Mouse (Mus musculus): ENCODE data around the gene Olfr148. TPM values are rescaled to one million over a fixed set of nuclear protein-coding genes. Genes with fewer than 3 reads are reported as not detected.

Olfr148 gene
- total RNA-seq (2018; cell fraction: chromatin; rRNA removed) = not detected
- not detected for total RNA-seq (2018; cell fraction: cytosol; rRNA removed)
- not detected for total RNA-seq (2018; cell fraction: nucleus; rRNA removed)
- polyA plus RNA-seq (2018) = not detected in 3 replicates

GRCm38 (mm10) chr9:39610355-39610754, at the start of gene Olfr148:
TSS of gene Olfr148 (plus strand) at chr9:39610655.
- Histone ChIP-seq H3K36me3 (ENCODE audit: inconsistent target) (no peaks in the 10 kb centered on the region), H3K79me2 (ENCODE audit: inconsistent target) (no peaks in the 10 kb centered on the region), H3K27ac (no peak within 1 kb of the TSS), H3K4me3 (ENCODE audit: inconsistent target) (no peak within 1 kb of the TSS)
- 90% methylated on average over 3 of the region's 3 CpGs for WGBS (ENCODE audit: missing documents)

- WGBS (ENCODE audit: missing documents) = 82% methylated on average over 3 of the region's 3 CpGs
- Histone ChIP-seq H3K79me2 (ENCODE audit: inconsistent target) (no peaks in the 10 kb centered on the region), H3K4me3 (ENCODE audit: inconsistent target) (no peak within 1 kb of the TSS)
These were observed 35.0 kb upstream of the Olfr148 start, which contains the start of gene Olfr959 for GRCm38 (mm10) chr9:39575469-39575868. TSS of gene Olfr959 (minus strand) at chr9:39575569.

GRCm38 (mm10) chr9:39577050-39577449, 33.4 kb upstream of the Olfr148 start:
- Histone ChIP-seq H3K36me3 (ENCODE audit: inconsistent target) (no peaks in the 10 kb centered on the region), H3K27ac (no peak overlapping the region), H3K4me3 (ENCODE audit: inconsistent target) (no peak overlapping the region), H3K79me2 (ENCODE audit: inconsistent target) (no peaks in the 10 kb centered on the region)
- WGBS (ENCODE audit: missing documents) = 86% methylated on average over 5 of the region's 5 CpGs

More at GRCm38 (mm10) chr9:39575469-39575868, 35.0 kb upstream of the Olfr148 start, which contains the start of gene Olfr959:
- Histone ChIP-seq H3K36me3 (ENCODE audit: inconsistent target) (no peaks in the 10 kb centered on the region), H3K27ac (no peak within 1 kb of the TSS)

GRCm38 (mm10) chr9:39602536-39603332, 7.7 kb upstream of the Olfr148 start:
- no peaks in the 10 kb centered on the region for H3K79me2 ChIP-seq (ENCODE audit: inconsistent target)
- WGBS (ENCODE audit: missing documents) = 2% methylated on average over 16 of the region's 19 CpGs
- no peaks in the 10 kb centered on the region for H3K36me3 ChIP-seq (ENCODE audit: inconsistent target)
- no peak overlapping the region for H3K4me3 ChIP-seq (ENCODE audit: inconsistent target)
- no peak overlapping the region for H3K27ac ChIP-seq

- Histone ChIP-seq H3K36me3 (ENCODE audit: inconsistent target) (no peaks in the 10 kb centered on the region), H3K27ac (no peak overlapping the region), H3K79me2 (ENCODE audit: inconsistent target) (no peaks in the 10 kb centered on the region), H3K4me3 (ENCODE audit: inconsistent target) (no peak overlapping the region)
- 11% methylated on average over 9 of the region's 9 CpGs for WGBS (ENCODE audit: missing documents)
These were observed 7.1 kb upstream of the Olfr148 start for GRCm38 (mm10) chr9:39603333-39603845.

GRCm38 (mm10) chr9:39603999-39604453, 6.4 kb upstream of the Olfr148 start, which contains the start of gene AW551984:
TSS of gene AW551984 (minus strand) at chr9:39604403.
- Histone ChIP-seq H3K27ac (no peak within 1 kb of the TSS), H3K36me3 (ENCODE audit: inconsistent target) (no peaks in the 10 kb centered on the region), H3K4me3 (ENCODE audit: inconsistent target) (no peak within 1 kb of the TSS), H3K79me2 (ENCODE audit: inconsistent target) (no peaks in the 10 kb centered on the region)
- 4% methylated on average over 8 of the region's 8 CpGs for WGBS (ENCODE audit: missing documents)

- no peaks in the 10 kb centered on the region for H3K79me2 ChIP-seq (ENCODE audit: inconsistent target)
- no peak overlapping the region for H3K4me3 ChIP-seq (ENCODE audit: inconsistent target)
- no peak overlapping the region for H3K27ac ChIP-seq
- no peaks in the 10 kb centered on the region for H3K36me3 ChIP-seq (ENCODE audit: inconsistent target)
These were observed 2.0 kb upstream of the Olfr148 start for GRCm38 (mm10) chr9:39608497-39608896.

GRCm38 (mm10) chr9:39611953-39612352, 1.5 kb downstream of the Olfr148 start:
- Histone ChIP-seq H3K27ac (no peak overlapping the region), H3K4me3 (ENCODE audit: inconsistent target) (no peak overlapping the region), H3K79me2 (ENCODE audit: inconsistent target) (no peaks in the 10 kb centered on the region), H3K36me3 (ENCODE audit: inconsistent target) (no peaks in the 10 kb centered on the region)
- WGBS (ENCODE audit: missing documents) = 40% methylated on average over 1 of the region's 1 CpGs

- H3K4me3 ChIP-seq (ENCODE audit: inconsistent target) = no peak within 1 kb of the TSS
- no peaks in the 10 kb centered on the region for H3K36me3 ChIP-seq (ENCODE audit: inconsistent target)
- 82% methylated on average over 1 of the region's 1 CpGs for WGBS (ENCODE audit: missing documents)
- H3K27ac ChIP-seq = no peak within 1 kb of the TSS
- no peaks in the 10 kb centered on the region for H3K79me2 ChIP-seq (ENCODE audit: inconsistent target)
These were observed 10.6 kb downstream of the Olfr148 start, which contains the start of gene Olfr960 for GRCm38 (mm10) chr9:39621073-39621472. TSS of gene Olfr960 (plus strand) at chr9:39621373.

- H3K27ac ChIP-seq = no peak overlapping the region
- no peaks in the 10 kb centered on the region for H3K36me3 ChIP-seq (ENCODE audit: inconsistent target)
- H3K79me2 ChIP-seq (ENCODE audit: inconsistent target) = no peaks in the 10 kb centered on the region
- no peak overlapping the region for H3K4me3 ChIP-seq (ENCODE audit: inconsistent target)
- 97% methylated on average over 3 of the region's 3 CpGs for WGBS (ENCODE audit: missing documents)
These were observed 13.3 kb downstream of the Olfr148 start for GRCm38 (mm10) chr9:39623783-39624182.

GRCm38 (mm10) chr9:39624711-39625110, 14.3 kb downstream of the Olfr148 start:
- Histone ChIP-seq H3K4me3 (ENCODE audit: inconsistent target) (no peak overlapping the region), H3K36me3 (ENCODE audit: inconsistent target) (no peaks in the 10 kb centered on the region), H3K27ac (no peak overlapping the region), H3K79me2 (ENCODE audit: inconsistent target) (no peaks in the 10 kb centered on the region)
- 56% methylated on average over 2 of the region's 2 CpGs for WGBS (ENCODE audit: missing documents)

- 40% methylated on average over 2 of the region's 2 CpGs for WGBS (ENCODE audit: missing documents)
- Histone ChIP-seq H3K27ac (no peak overlapping the region), H3K4me3 (ENCODE audit: inconsistent target) (no peak overlapping the region), H3K36me3 (ENCODE audit: inconsistent target) (no peaks in the 10 kb centered on the region), H3K79me2 (ENCODE audit: inconsistent target) (no peaks in the 10 kb centered on the region)
These were observed 18.6 kb downstream of the Olfr148 start for GRCm38 (mm10) chr9:39629069-39629468.

GRCm38 (mm10) chr9:39633913-39634594, 23.6 kb downstream of the Olfr148 start:
- Histone ChIP-seq H3K79me2 (ENCODE audit: inconsistent target) (no peaks in the 10 kb centered on the region), H3K36me3 (ENCODE audit: inconsistent target) (no peaks in the 10 kb centered on the region), H3K4me3 (ENCODE audit: inconsistent target) (no peak overlapping the region), H3K27ac (no peak overlapping the region)
- 6% methylated on average over 4 of the region's 4 CpGs for WGBS (ENCODE audit: missing documents)

GRCm38 (mm10) chr9:39644785-39645184, 34.3 kb downstream of the Olfr148 start, which contains the start of gene Olfr961:
TSS of gene Olfr961 (plus strand) at chr9:39645085.
- H3K36me3 ChIP-seq (ENCODE audit: inconsistent target) = no peaks in the 10 kb centered on the region
- no peaks in the 10 kb centered on the region for H3K79me2 ChIP-seq (ENCODE audit: inconsistent target)

GRCm38 (mm10) chr9:39647382-39647781, 36.9 kb downstream of the Olfr148 start:
- H3K79me2 ChIP-seq (ENCODE audit: inconsistent target) = no peaks in the 10 kb centered on the region
- 84% methylated on average over 4 of the region's 4 CpGs for WGBS (ENCODE audit: missing documents)
- no peak overlapping the region for H3K4me3 ChIP-seq (ENCODE audit: inconsistent target)
- no peaks in the 10 kb centered on the region for H3K36me3 ChIP-seq (ENCODE audit: inconsistent target)
- no peak overlapping the region for H3K27ac ChIP-seq

More at GRCm38 (mm10) chr9:39644785-39645184, 34.3 kb downstream of the Olfr148 start, which contains the start of gene Olfr961:
- Histone ChIP-seq H3K27ac (no peak within 1 kb of the TSS), H3K4me3 (ENCODE audit: inconsistent target) (no peak within 1 kb of the TSS)
